Mouse (Mus musculus): ENCODE results near the gene Zfp536.
A peak's percentile ranks its signal among the peaks of the same experiment; 100 is the strongest.

The Zfp536 gene

GRCm38 (mm10) chr7:37544011-37544410 lies 229.4 kb downstream of the Zfp536 start:
- DNase-seq: no peak

- no peak for DNase-seq
These were observed 230.5 kb downstream of the Zfp536 start for GRCm38 (mm10) chr7:37542951-37543350.

- no peak for DNase-seq
These were observed 242.3 kb downstream of the Zfp536 start for GRCm38 (mm10) chr7:37531166-37531565.

- DNase-seq: no peak
These were observed 245.1 kb downstream of the Zfp536 start for GRCm38 (mm10) chr7:37528311-37528710.

GRCm38 (mm10) chr7:37527890-37528289 lies 245.6 kb downstream of the Zfp536 start:
- DNase-seq: peak; percentile 70 to 74

GRCm38 (mm10) chr7:37521407-37521806 lies 252.0 kb downstream of the Zfp536 start:
- no peak for DNase-seq

GRCm38 (mm10) chr7:37510933-37511675 lies 262.3 kb downstream of the Zfp536 start:
- no peak for DNase-seq

- DNase-seq: no peak
These were observed 263.7 kb downstream of the Zfp536 start for GRCm38 (mm10) chr7:37509700-37510099.

GRCm38 (mm10) chr7:37505548-37505947 lies 267.9 kb downstream of the Zfp536 start:
- no peak for DNase-seq

- no peak for DNase-seq
These were observed 268.3 kb downstream of the Zfp536 start for GRCm38 (mm10) chr7:37505096-37505495.

GRCm38 (mm10) chr7:37498881-37499280 lies 274.6 kb downstream of the Zfp536 start:
- no peak for DNase-seq

- DNase-seq: no peak
These were observed 276.9 kb downstream of the Zfp536 start for GRCm38 (mm10) chr7:37496491-37496890.

- DNase-seq: no peak
These were observed 283.1 kb downstream of the Zfp536 start for GRCm38 (mm10) chr7:37490312-37490711.

- no peak for DNase-seq
These were observed 288.5 kb downstream of the Zfp536 start for GRCm38 (mm10) chr7:37484946-37485345.

GRCm38 (mm10) chr7:37482564-37482963 lies 290.9 kb downstream of the Zfp536 start:
- DNase-seq: peak; percentile 21 to 25

- DNase-seq: no peak
These were observed 292.3 kb downstream of the Zfp536 start for GRCm38 (mm10) chr7:37481165-37481564.

- DNase-seq: no peak
These were observed 296.1 kb downstream of the Zfp536 start for GRCm38 (mm10) chr7:37477309-37477708.

GRCm38 (mm10) chr7:37475485-37475884 lies 298.0 kb downstream of the Zfp536 start:
- DNase-seq: no peak

GRCm38 (mm10) chr7:37474284-37474683 lies 299.2 kb downstream of the Zfp536 start:
- DNase-seq: no peak

GRCm38 (mm10) chr7:37473311-37474084 lies 299.9 kb downstream of the Zfp536 start:
- no peak for DNase-seq

GRCm38 (mm10) chr7:37471726-37472125 lies 301.7 kb downstream of the Zfp536 start:
- no peak for DNase-seq

GRCm38 (mm10) chr7:37466477-37467243 lies 306.8 kb downstream of the Zfp536 start:
- no peak for DNase-seq

- DNase-seq: no peak
These were observed 309.2 kb downstream of the Zfp536 start for GRCm38 (mm10) chr7:37464186-37464721.
